Mouse (Mus musculus) liver, embryonic 14.5 days (tissue): ENCODE results near the gene Lrig1. TPM values are rescaled to one million over a fixed set of nuclear protein-coding genes. Genes with fewer than 3 reads are reported as not detected.

ENCODE experiments used
- ATAC-seq: fragments of 200-750 bp; cut with Nextera tagmentation; 2 replicates; pipeline ENCODE4 v1.8.0; 2017; ENCODE audit warnings: moderate number of reproducible peaks, mild to moderate bottlenecking, moderate library complexity; ENCODE audit not compliant: insufficient read depth
- DNase-seq, 3 experiments: peaks; one replicate each; pipeline ENCODE4 v3.0.0-alpha.2; 2012 to 2013; ENCODE audit warnings: low read depth in 3 of 3, low spot score in 3 of 3
- H3K27ac ChIP-seq: fragments of 300-500 bp; sonication (generic); 2 replicates; pipeline ENCODE4 v1.5.1; 2014; ENCODE audit warnings: moderate library complexity, mild to moderate bottlenecking, control low read depth, inconsistent platforms
- H3K27me3 ChIP-seq: fragments of 300-500 bp; sonication (generic); 2 replicates; pipeline ENCODE4 v1.6.1; 2014; ENCODE audit warnings: mild to moderate bottlenecking, low read length, moderate library complexity; ENCODE audit not compliant: control insufficient read depth, insufficient read depth
- H3K36me3 ChIP-seq: fragments of 300-500 bp; sonication (generic); replicated peaks from 2 replicates; pipeline ENCODE4 v1.6.1; 2014; ENCODE audit warnings: low read depth; ENCODE audit not compliant: control insufficient read depth, insufficient read depth
- H3K4me1 ChIP-seq, 2 experiments: fragments of 200-500 bp in 1 of 2; fragments of 300-500 bp in 1 of 2; sonication (generic) in 1 of 2; replicated peaks; 2 replicates each; pipeline ENCODE4 v1.6.1; 2012 to 2014; ENCODE audit warnings: antibody characterized with exemption in 1 of 2, inconsistent platforms in 1 of 2, low read length in 1 of 2; ENCODE audit not compliant: control insufficient read depth in 2 of 2, insufficient read depth in 2 of 2
- H3K4me2 ChIP-seq: fragments of 300-500 bp; sonication (generic); 2 replicates; pipeline ENCODE4 v1.6.1; 2014; ENCODE audit warnings: low read depth, mild to moderate bottlenecking, control low read depth, moderate library complexity
- H3K4me3 ChIP-seq, 2 experiments: fragments of 200-500 bp in 1 of 2; fragments of 300-500 bp in 1 of 2; sonication (generic) in 1 of 2; 2 replicates each; pipeline ENCODE4 v1.5.1; 2012 to 2014; ENCODE audit warnings: low read depth in 2 of 2, low read length in 2 of 2, mild to moderate bottlenecking in 2 of 2, control low read depth in 1 of 2, inconsistent platforms in 1 of 2, moderate library complexity in 1 of 2; ENCODE audit not compliant: insufficient read depth in 1 of 2
- H3K9ac ChIP-seq: fragments of 300-500 bp; sonication (generic); replicated peaks from 2 replicates; pipeline ENCODE4 v1.6.1; 2014; ENCODE audit warnings: mild to moderate bottlenecking, control low read depth, moderate library complexity
- H3K9me3 ChIP-seq: fragments of 300-500 bp; sonication (generic); 2 replicates; pipeline ENCODE4 v1.6.1; 2016; ENCODE audit warnings: low read length, mixed read lengths; ENCODE audit not compliant: control insufficient read depth
- CTCF ChIP-seq: IDR thresholded peaks from 2 replicates; pipeline ENCODE4 v1.5.1; 2016; ENCODE audit warnings: antibody characterized with exemption, low read depth, control low read depth
- EP300 ChIP-seq: IDR thresholded peaks from 2 replicates; pipeline ENCODE4 v1.6.1; 2016; ENCODE audit warnings: antibody characterized with exemption, low read depth
- WGBS: fragments of 180-500 bp; shearing (Covaris S2); extraction: QIAGEN DNeasy Blood & Tissue Kit; methylation state at CpG from one replicate; pipeline ENCODE4 v1.1.7; 2014; ENCODE audit not compliant: insufficient replicate concordance; 5-methylcytosine and 5-hydroxymethylcytosine counted together
- polyA plus RNA-seq, 2 experiments: library from polyadenylated mRNA; depleted of rRNA in 1 of 2; stranded (reverse) in 1 of 2; unstranded in 1 of 2; fragments of >200 nt; fragmentation: Nextera tagmentation in 1 of 2; extraction: Ambion mirVana in 1 of 2; gene quantifications; 2 replicates each; pipeline versions ENCODE4 v1.2.1 to v1.2.3; 2012 to 2014

The Lrig1 gene
- polyA plus RNA-seq, 2 experiments = 2.7 to 2.8 TPM

GRCm38 (mm10) chr6:94707254-94707653 lies 7.3 kb upstream of the Lrig1 start:
- 61% methylated on average over 5 of the region's 5 CpGs for WGBS
- Histone ChIP-seq H3K36me3 (no peaks in the 10 kb centered on the region), H3K4me3 (no peak overlapping the region), H3K9me3 (no peaks in the 10 kb centered on the region), H3K4me2 (no peak overlapping the region), H3K9ac (no peak overlapping the region), H3K27me3 (peaks cover 5% of the 10 kb centered on the region; the same call in 1 of the 2 replicates), H3K27ac (no peak overlapping the region), H3K4me1 (no peaks in the 10 kb centered on the region)
- TF ChIP-seq CTCF = no peak
- no peak for TF ChIP-seq EP300
- ATAC-seq (no peak), DNase-seq (no peak)

GRCm38 (mm10) chr6:94705931-94706330 lies 6.0 kb upstream of the Lrig1 start:
- Histone ChIP-seq H3K36me3 (no peaks in the 10 kb centered on the region), H3K27me3 (peaks cover 8% of the 10 kb centered on the region; the same call in 1 of the 2 replicates), H3K4me2 (no peak overlapping the region), H3K27ac (no peak overlapping the region), H3K9me3 (no peaks in the 10 kb centered on the region), H3K4me3 (no peak overlapping the region), H3K4me1 (peaks cover 0 to 3% of the 10 kb centered on the region in 2 experiments; a peak in 1 of 4 replicates), H3K9ac (no peak overlapping the region)
- 26% methylated on average over 1 of the region's 1 CpGs for WGBS
- TF ChIP-seq EP300 (no peak), CTCF (no peak)
- no peak for DNase-seq
- ATAC-seq = no peak

- Histone ChIP-seq H3K36me3 (no peaks in the 10 kb centered on the region), H3K4me2 (no peak overlapping the region), H3K9ac (no peak overlapping the region), H3K4me1 (peaks cover 0 to 11% of the 10 kb centered on the region in 2 experiments; a peak in 3 of 4 replicates), H3K27ac (no peak overlapping the region), H3K9me3 (no peaks in the 10 kb centered on the region), H3K27me3 (peaks cover 27% of the 10 kb centered on the region), H3K4me3 (no peak overlapping the region)
- DNase-seq (no peak), ATAC-seq (no peak)
- 65% methylated on average over 6 of the region's 6 CpGs for WGBS
- TF ChIP-seq CTCF (no peak), EP300 (no peak)
Measured at GRCm38 (mm10) chr6:94702993-94703392, 3.0 kb upstream of the Lrig1 start.

GRCm38 (mm10) chr6:94701071-94701470 lies 1.1 kb upstream of the Lrig1 start:
- ATAC-seq = no peak

GRCm38 (mm10) chr6:94700612-94701011 lies 654 bp upstream of the Lrig1 start:
- H3K4me1 ChIP-seq = peaks cover 0 to 14% of the 10 kb centered on the region in 2 experiments; a peak in 3 of 4 replicates
- 1% methylated on average over 8 of the region's 8 CpGs for WGBS
- peak overlapping the region; percentile 74 for H3K4me2 ChIP-seq
- H3K9ac ChIP-seq = no peak overlapping the region
- TF ChIP-seq CTCF (no peak), EP300 (no peak)
- H3K4me3 ChIP-seq = peak overlapping the region; percentile 44 to 66
- DNase-seq (peak; percentile 12 to 36 (median 26)), ATAC-seq (peak; percentile 17; the same call in 1 of the 2 replicates)
- H3K9me3 ChIP-seq = no peaks in the 10 kb centered on the region
- H3K36me3 ChIP-seq = no peaks in the 10 kb centered on the region
- H3K27ac ChIP-seq = no peak overlapping the region
- H3K27me3 ChIP-seq = peaks cover 27% of the 10 kb centered on the region

More at GRCm38 (mm10) chr6:94701071-94701470, 1.1 kb upstream of the Lrig1 start:
- Histone ChIP-seq H3K4me1 (peaks cover 0 to 12% of the 10 kb centered on the region in 2 experiments; a peak in 3 of 4 replicates), H3K36me3 (no peaks in the 10 kb centered on the region), H3K4me3 (peak overlapping the region; percentile 26 to 66), H3K27ac (no peak overlapping the region), H3K27me3 (peaks cover 27% of the 10 kb centered on the region), H3K9ac (no peak overlapping the region), H3K9me3 (no peaks in the 10 kb centered on the region), H3K4me2 (peak overlapping the region; percentile 74)
- no peak for DNase-seq
- TF ChIP-seq CTCF = 0 out of 2 replicates have a peak, but pooled peaks have one; percentile 6
- TF ChIP-seq EP300 = no peak
- 3% methylated on average over 18 of the region's 18 CpGs for WGBS
